In genomic region chr12:31350191-31350943, GRCm38 (mm10) we compare ENCODE assay signal across 9 mouse cellular contexts. TPM values are rescaled to one million over a fixed set of nuclear protein-coding genes. Genes with fewer than 3 reads are reported as not detected.
A peak's percentile ranks its signal among the peaks of the same experiment; 100 is the strongest.
DNase-seq lines count a peak whose midpoint lies in the region; ATAC-seq and TF ChIP-seq lines count a peak whose summit lies in the region.
"Had no signal": no experiment of that assay in that cellular context is flagged by ENCODE, and none has a peak within 500 bp of the region (broad histone marks: within the 10 kb centered on the region; RNA-seq: fewer than 3 reads in every experiment).

No protein-coding gene starts in this region.

- peaks cover 9% of the 10 kb centered on the region; the same call in 1 of the 2 replicates for H3K36me3 ChIP-seq in thymus, adult 2 months (ENCODE audit: control insufficient read depth, insufficient read depth, low read length)
- peaks cover 19% of the 10 kb centered on the region for H3K36me3 ChIP-seq in limb, embryonic 13.5 days
- peaks cover 5% of the 10 kb centered on the region; the same call in 1 of the 2 replicates for H3K36me3 ChIP-seq in splenic B cell, adult 2 months (ENCODE audit: control insufficient read depth, insufficient read depth, low read length, poor library complexity, severe bottlenecking)

- 16% methylated on average over 15 of the region's 15 CpGs for WGBS in thymus, adult 2 months
- WGBS in limb, embryonic 13.5 days = 29% methylated on average over 15 of the region's 15 CpGs

- no peaks in the 10 kb centered on the region for H3K4me1 ChIP-seq in thymus, adult 2 months (replicated peaks; ENCODE audit: control insufficient read depth, insufficient read depth, low read length)
- H3K4me1 ChIP-seq in limb, embryonic 13.5 days = peaks cover 12% of the 10 kb centered on the region

- H3K27me3 ChIP-seq in thymus, adult 2 months (ENCODE audit: control insufficient read depth, insufficient read depth, low read length) = no peaks in the 10 kb centered on the region
- no peaks in the 10 kb centered on the region for H3K27me3 ChIP-seq in limb, embryonic 13.5 days
- no peaks in the 10 kb centered on the region for H3K27me3 ChIP-seq in splenic B cell, adult 2 months (ENCODE audit: control insufficient read depth, insufficient read depth, low read length, poor library complexity, severe bottlenecking)

- no peak for TF ChIP-seq POLR2A in thymus, adult 2 months (IDR thresholded peaks at IDR 0.05; ENCODE audit: control insufficient read depth, extremely low read depth, insufficient read depth, low read length, poor library complexity)

- TF ChIP-seq CTCF in thymus, adult 2 months (IDR thresholded peaks at IDR 0.05; ENCODE audit: borderline replicate concordance, control insufficient read depth, extremely low read depth, insufficient read depth, low read length, poor library complexity) = no peak

- peak overlapping the region; percentile 97 for H3K9ac ChIP-seq in limb, embryonic 13.5 days

- DNase-seq in adrenal gland, adult 8-10 months = peak; percentile 10
- DNase-seq in adrenal gland, postnatal 4 days (ENCODE audit: low spot score in 2 of 2) = no peak
- no peak for DNase-seq in thymus, adult 2 months
- no peak for DNase-seq in thymus, adult 18-20 months
- DNase-seq in splenic B cell, adult 2 months (ENCODE audit: low read depth, low spot score) = peak; percentile 17
- no peak for DNase-seq in left cerebral cortex, adult 8-10 months (ENCODE audit: low spot score in 2 of 2)
- no peak for DNase-seq in gastrocnemius, postnatal 25 days

- peak overlapping the region; percentile 90 for H3K4me2 ChIP-seq in limb, embryonic 13.5 days (replicated peaks)

- no peaks in the 10 kb centered on the region for H3K9me3 ChIP-seq in limb, embryonic 13.5 days

- peak overlapping the region; percentile 61 for H3K4me3 ChIP-seq in thymus, adult 2 months (ENCODE audit: control insufficient read depth, insufficient read depth, low read length)
- H3K4me3 ChIP-seq in limb, embryonic 13.5 days = peak overlapping the region; percentile 96

- no peak overlapping the region for H3K27ac ChIP-seq in thymus, adult 2 months (ENCODE audit: control insufficient read depth, insufficient read depth, low read length)
- 0 out of 2 replicates have a peak overlapping the region, but pooled peaks have one; percentile 61 for H3K27ac ChIP-seq in limb, embryonic 13.5 days

- ATAC-seq in limb, embryonic 13.5 days (ENCODE audit: low FRiP score, low read depth) = no peak

RNA-seq across cellular contexts. Expression of gene Dld, which starts 0.9 kb away (rescaled TPM):
- total RNA-seq in adrenal gland, adult 8-10 months (2022) = 100 to 1,000 TPM; 191 to 267 (median 232) TPM
- 100 to 1,000 TPM; 226 to 243 TPM for total RNA-seq in adrenal gland, postnatal 4 days (2021)
- 15.3 and 17.4 TPM in 2 replicates for polyA plus RNA-seq in thymus, adult 2 months (2012; rRNA removed)
- 144 and 145 TPM in 2 replicates for polyA plus RNA-seq in limb, embryonic 13.5 days (2015; fragmentation: Nextera tagmentation; extraction: Ambion mirVana)
- total RNA-seq in left cerebral cortex, adult 8-10 months (2022) = 100 to 1,000 TPM; 102 to 109 (median 106) TPM
- total RNA-seq in gastrocnemius, postnatal 25 days (2021) = 100 to 1,000 TPM; 207 to 215 TPM

RNA-seq across cellular contexts. Expression of gene Slc26a3, which starts 40.3 kb away (rescaled TPM):
- 1 to 10 TPM in 1 of 4 experiments, under 1 TPM in 3; 0.43 to 1.6 (median 0.63) TPM for total RNA-seq in adrenal gland, adult 8-10 months (2022)
- under 1 TPM in 1 of 2 experiments, not detected in 1; 0.17 TPM for total RNA-seq in adrenal gland, postnatal 4 days (2021)
- 0.09 and 0.36 TPM in 2 replicates for polyA plus RNA-seq in thymus, adult 2 months (2012; rRNA removed)
- 0.05 TPM in 1 of 2 replicates, not detected in the other for polyA plus RNA-seq in limb, embryonic 13.5 days (2015; fragmentation: Nextera tagmentation; extraction: Ambion mirVana)
- under 1 TPM in 3 of 4 experiments, not detected in 1; 0.15 to 0.23 (median 0.18) TPM for total RNA-seq in left cerebral cortex, adult 8-10 months (2022)
- total RNA-seq in gastrocnemius, postnatal 25 days (2021) = not detected
- total RNA-seq: neutrophil, adult 5-6 weeks had no signal

Comparison
In these comparisons a context has a peak if more than half of its experiments do, and no peak if none do; other contexts are left out.
1. DNase-seq: peak in adrenal gland, adult 8-10 months (single experiment) and splenic B cell, adult 2 months (single experiment); none in adrenal gland, postnatal 4 days (0 of 2), thymus, adult 2 months (single experiment), thymus, adult 18-20 months (0 of 2), left cerebral cortex, adult 8-10 months (0 of 2) and gastrocnemius, postnatal 25 days (single experiment).